Mouse (Mus musculus) CH12.LX (cell line): Measurements from ENCODE around the gene Klhl8. TPM values are rescaled to one million over a fixed set of nuclear protein-coding genes. Genes with fewer than 3 reads are reported as not detected.

Experiments
- DNase-seq: peaks from one replicate; pipeline ENCODE4 v3.0.0-alpha.2; 2013; ENCODE audit errors: extremely low read depth
- H3K27ac ChIP-seq: 2 replicates; pipeline ENCODE4 v1.5.1; 2012; ENCODE audit warnings: low read depth, mild to moderate bottlenecking, control low read depth, moderate library complexity; ENCODE audit not compliant: insufficient read depth
- H3K27me3 ChIP-seq: replicated peaks from 2 replicates; pipeline ENCODE3; 2012; ENCODE audit warnings: inconsistent platforms
- H3K36me3 ChIP-seq, 2 experiments: replicated peaks in 1 of 2; 2 replicates each; pipeline versions ENCODE3 to v1.6.1; 2012; ENCODE audit warnings: inconsistent platforms in 1 of 2, low read length in 1 of 2, mild to moderate bottlenecking in 1 of 2, mixed read lengths in 1 of 2, moderate library complexity in 1 of 2; ENCODE audit not compliant: control insufficient read depth in 1 of 2, insufficient read depth in 1 of 2
- H3K4me1 ChIP-seq, 2 experiments: 2 replicates each; pipeline ENCODE4 v1.6.1; 2012; ENCODE audit warnings: inconsistent platforms in 1 of 2, moderate library complexity in 1 of 2; ENCODE audit not compliant: insufficient read depth in 2 of 2, control insufficient read depth in 1 of 2
- H3K4me2 ChIP-seq: 2 replicates; pipeline ENCODE4 v1.6.1; 2012; ENCODE audit warnings: low read depth, mild to moderate bottlenecking, control low read depth; ENCODE audit not compliant: poor library complexity, insufficient read depth, severe bottlenecking
- H3K4me3 ChIP-seq, 3 experiments: fragments of 150-350 bp in 1 of 3; sonication (generic) in 1 of 3; replicated peaks in 1 of 3; 2 replicates each; pipeline versions ENCODE3 to v1.5.1; 2011 to 2012; ENCODE audit warnings: low read depth in 2 of 3, low read length in 2 of 3, mild to moderate bottlenecking in 2 of 3, moderate library complexity in 2 of 3, control low read depth in 1 of 3, improper control_type of control experiment in 1 of 3, inconsistent platforms in 1 of 3, mixed read lengths in 1 of 3; ENCODE audit not compliant: poor library complexity in 1 of 3
- H3K79me2 ChIP-seq: replicated peaks from 2 replicates; pipeline ENCODE4 v1.6.1; 2012; ENCODE audit warnings: mild to moderate bottlenecking, moderate library complexity; ENCODE audit not compliant: control insufficient read depth, poor library complexity, insufficient read depth, severe bottlenecking; ENCODE audit errors: extremely low read depth
- H3K9ac ChIP-seq: 2 replicates; pipeline ENCODE4 v1.6.1; 2012; ENCODE audit warnings: low read depth, mild to moderate bottlenecking, control low read depth, moderate library complexity; ENCODE audit not compliant: insufficient read depth
- H3K9me3 ChIP-seq: replicated peaks from 2 replicates; pipeline ENCODE3; 2012; ENCODE audit warnings: low read length, inconsistent platforms, mixed read lengths
- CTCF ChIP-seq, 2 experiments: IDR thresholded peaks in 1 of 2; conservative IDR thresholded peaks in 1 of 2; 2 replicates each; pipeline ENCODE4 v1.5.1; 2011 to 2012; ENCODE audit warnings: low read depth in 2 of 2, low read length in 2 of 2, improper control_type of control experiment in 1 of 2, inconsistent platforms in 1 of 2, mild to moderate bottlenecking in 1 of 2, moderate library complexity in 1 of 2
- GABPA ChIP-seq: IDR thresholded peaks from 2 replicates; pipeline ENCODE4 v1.6.1; 2012; ENCODE audit warnings: low read depth, low read length, improper control_type of control experiment, inconsistent platforms; ENCODE audit not compliant: insufficient replicate concordance
- IRF4 ChIP-seq: IDR thresholded peaks from 2 replicates; pipeline ENCODE4 v1.6.1; 2014; ENCODE audit warnings: low read depth, mild to moderate bottlenecking, inconsistent platforms, low read length, improper control_type of control experiment
- JUN ChIP-seq: IDR thresholded peaks from 2 replicates; pipeline ENCODE4 v1.6.1; 2011; ENCODE audit warnings: low read depth, mild to moderate bottlenecking, low read length, improper control_type of control experiment, moderate library complexity; ENCODE audit not compliant: insufficient read depth
- KAT2A ChIP-seq: IDR thresholded peaks from 2 replicates; pipeline ENCODE4 v1.6.1; 2012; ENCODE audit warnings: low read length, improper control_type of control experiment, inconsistent platforms; ENCODE audit not compliant: insufficient replicate concordance
- MAZ ChIP-seq: IDR thresholded peaks from 2 replicates; pipeline ENCODE4 v1.6.1; 2012; ENCODE audit warnings: low read depth, mild to moderate bottlenecking, inconsistent platforms, low read length, improper control_type of control experiment, moderate library complexity
- MEF2A ChIP-seq: IDR thresholded peaks from 2 replicates; pipeline ENCODE4 v1.6.1; 2014; ENCODE audit warnings: low read depth, mild to moderate bottlenecking, inconsistent platforms, low read length, improper control_type of control experiment, borderline replicate concordance
- PAX5 ChIP-seq: IDR thresholded peaks from 2 replicates; pipeline ENCODE4 v1.6.1; 2012; ENCODE audit warnings: low read length, inconsistent platforms, mixed read lengths
- POLR2AphosphoS2 ChIP-seq: IDR thresholded peaks from 2 replicates; pipeline ENCODE4 v1.6.1; 2011; ENCODE audit warnings: low read depth, low read length, improper control_type of control experiment
- SIN3A ChIP-seq: IDR thresholded peaks from 2 replicates; pipeline ENCODE4 v1.6.1; 2012; ENCODE audit warnings: low read length, improper control_type of control experiment, inconsistent platforms
- SMC3 ChIP-seq: IDR thresholded peaks from 2 replicates; pipeline ENCODE4 v1.6.1; 2011; ENCODE audit warnings: low read depth, low read length, improper control_type of control experiment
- TCF12 ChIP-seq: IDR thresholded peaks from 2 replicates; pipeline ENCODE4 v1.6.1; 2014; ENCODE audit warnings: low read depth, mild to moderate bottlenecking, inconsistent platforms, low read length, improper control_type of control experiment
- UBTF ChIP-seq: IDR thresholded peaks from 2 replicates; pipeline ENCODE4 v1.6.1; 2012; ENCODE audit warnings: low read depth, mild to moderate bottlenecking, inconsistent platforms, low read length, improper control_type of control experiment, moderate library complexity
- USF1 ChIP-seq: IDR thresholded peaks from 2 replicates; pipeline ENCODE4 v1.6.1; 2014; ENCODE audit warnings: low read depth, mild to moderate bottlenecking, inconsistent platforms, low read length, improper control_type of control experiment
- ZKSCAN1 ChIP-seq: IDR thresholded peaks from 2 replicates; pipeline ENCODE4 v1.6.1; 2012; ENCODE audit warnings: low read depth, inconsistent platforms, low read length, improper control_type of control experiment, borderline replicate concordance
- dilution Hi-C: fragments of 300-500 bp; cut with MboI; formaldehyde crosslinking; loops from 2 replicates; pipeline ENCODE4 v1.14.3; 2020; ENCODE audit warnings: low sequenced_read_pairs; ENCODE audit not compliant: extremely low pct_unique_long_range_greater_than_20kb, extremely low pct_ligation_motif_present
- in situ Hi-C: fragments of 300-500 bp; cut with MboI; formaldehyde crosslinking; loops from 3 replicates; pipeline ENCODE4 v1.14.3; 2019; ENCODE audit warnings: low sequenced_read_pairs, low pct_ligation_motif_present, low pct_unique_long_range_greater_than_20kb, mixed read lengths
- polyA plus RNA-seq: library from polyadenylated mRNA; unstranded; fragments of >175 nt; gene quantifications from 2 replicates; pipeline ENCODE4 v1.2.1, GENCODE M21; 2012; ENCODE audit warnings: low read depth; ENCODE audit not compliant: insufficient read length
- total RNA-seq, 2 experiments: library from RNA; depleted of rRNA; stranded (reverse); fragments of 300-350 nt in 1 of 2; fragments of >200 nt in 1 of 2; gene quantifications; 2 replicates each; pipeline ENCODE4 v1.2.3; 2012 to 2014

The Klhl8 gene
- total and polyA plus RNA-seq, 3 experiments, result 3.4 to 15.6 (median 5.4) TPM

- TF ChIP-seq SIN3A, result no peak
- TF ChIP-seq MEF2A, result no peak
- TF ChIP-seq ZKSCAN1, result no peak
- no peak for TF ChIP-seq MAZ
- no peak for TF ChIP-seq IRF4
- no peak for TF ChIP-seq KAT2A
- Histone ChIP-seq H3K9me3 (no peaks in the 10 kb centered on the region), H3K36me3 (peaks cover 86 to 98% of the 10 kb centered on the region in 2 experiments), H3K79me2 (peaks cover 42% of the 10 kb centered on the region), H3K4me2 (no peak overlapping the region), H3K9ac (no peak overlapping the region), H3K4me1 (peaks cover 8 to 26% of the 10 kb centered on the region in 2 experiments; a peak in 3 of 4 replicates), H3K4me3 (no peak overlapping the region), H3K27me3 (no peaks in the 10 kb centered on the region), H3K27ac (no peak overlapping the region)
- no peak for DNase-seq
- dilution Hi-C loops (no loop called here), in situ Hi-C loops (no loop called here)
Measured at GRCm38 (mm10) chr5:103836148-103836784, 74.8 kb downstream of the Klhl8 start.

GRCm38 (mm10) chr5:103835471-103836147, 75.5 kb downstream of the Klhl8 start:
- Histone ChIP-seq H3K4me2 (no peak overlapping the region), H3K36me3 (peaks cover 84 to 98% of the 10 kb centered on the region in 2 experiments), H3K79me2 (peaks cover 45% of the 10 kb centered on the region), H3K27ac (no peak overlapping the region), H3K4me3 (no peak overlapping the region), H3K4me1 (peaks cover 8 to 22% of the 10 kb centered on the region in 2 experiments; a peak in 3 of 4 replicates), H3K9ac (no peak overlapping the region), H3K27me3 (no peaks in the 10 kb centered on the region), H3K9me3 (no peaks in the 10 kb centered on the region)
- no peak for TF ChIP-seq POLR2AphosphoS2
- no peak for TF ChIP-seq SMC3
- no peak for TF ChIP-seq KAT2A
- TF ChIP-seq JUN, result no peak
- no peak for TF ChIP-seq CTCF (conservative IDR thresholded peaks at IDR 0.05 in 1 of 2, IDR thresholded peaks at IDR 0.05 in 1 of 2; ENCODE audit: low read depth in 2 of 2, low read length in 2 of 2)
- TF ChIP-seq SIN3A, result no peak
- no peak for TF ChIP-seq UBTF
- TF ChIP-seq PAX5, result no peak
- TF ChIP-seq GABPA, result no peak
- TF ChIP-seq USF1, result no peak
- TF ChIP-seq TCF12, result no peak
- no peak for DNase-seq
- in situ Hi-C loops, result no loop called here
- dilution Hi-C loops, result no loop called here
